Mouse (Mus musculus) midbrain, postnatal 0 days (tissue): Measurements from ENCODE around the gene Zfand5. TPM values are rescaled to one million over a fixed set of nuclear protein-coding genes. Genes with fewer than 3 reads are reported as not detected.

Experiments
- ATAC-seq: fragments of 200-750 bp; cut with Nextera tagmentation; 2 replicates; pipeline ENCODE4 v1.8.0; 2017; ENCODE audit warnings: moderate number of reproducible peaks, mild to moderate bottlenecking, moderate TSS enrichment, moderate library complexity; ENCODE audit not compliant: low FRiP score
- DNase-seq: peaks from one replicate; pipeline ENCODE4 v3.0.0-alpha.2; 2015; ENCODE audit warnings: low spot score
- H3K27ac ChIP-seq: fragments of 300-500 bp; sonication (generic); 2 replicates; pipeline ENCODE4 v1.5.1; 2014; ENCODE audit warnings: low read depth, mild to moderate bottlenecking, low read length, mixed read lengths
- H3K27me3 ChIP-seq: fragments of 300-500 bp; sonication (generic); 2 replicates; pipeline ENCODE4 v1.6.1; 2014; ENCODE audit warnings: low read length, control low read depth, mixed read lengths; ENCODE audit not compliant: insufficient read depth
- H3K36me3 ChIP-seq: fragments of 300-500 bp; sonication (generic); 2 replicates; pipeline ENCODE4 v1.6.1; 2014; ENCODE audit warnings: low read length, control low read depth, mixed read lengths; ENCODE audit not compliant: insufficient read depth
- H3K4me1 ChIP-seq: fragments of 300-500 bp; sonication (generic); 2 replicates; pipeline ENCODE4 v1.6.1; 2014; ENCODE audit warnings: mild to moderate bottlenecking, control low read depth, antibody characterized with exemption, low read length, mixed read lengths; ENCODE audit not compliant: insufficient read depth
- H3K4me2 ChIP-seq: fragments of 300-500 bp; sonication (generic); 2 replicates; pipeline ENCODE4 v1.6.1; 2014; ENCODE audit warnings: low read depth, mild to moderate bottlenecking, low read length, mixed read lengths; ENCODE audit not compliant: poor library complexity, severe bottlenecking
- H3K4me3 ChIP-seq: fragments of 300-500 bp; sonication (generic); 2 replicates; pipeline ENCODE4 v1.5.1; 2014; ENCODE audit warnings: low read depth, mild to moderate bottlenecking, low read length, moderate library complexity
- H3K9ac ChIP-seq: fragments of 300-500 bp; sonication (generic); replicated peaks from 2 replicates; pipeline ENCODE4 v1.6.1; 2014; ENCODE audit warnings: mild to moderate bottlenecking, low read length, moderate library complexity, mixed read lengths; ENCODE audit not compliant: poor library complexity, severe bottlenecking
- H3K9me3 ChIP-seq: fragments of 300-500 bp; sonication (generic); 2 replicates; pipeline ENCODE4 v1.6.1; 2016; ENCODE audit warnings: low read length, control low read depth
- CTCF ChIP-seq: IDR thresholded peaks from 2 replicates; pipeline ENCODE4 v1.5.1; 2016; ENCODE audit warnings: antibody characterized with exemption, mild to moderate bottlenecking
- WGBS: fragments of 180-500 bp; shearing (Covaris S2); extraction: QIAGEN DNeasy Blood & Tissue Kit; methylation state at CpG from one replicate; pipeline ENCODE4 v1.1.7; 2014; 5-methylcytosine and 5-hydroxymethylcytosine counted together
- polyA plus RNA-seq: library from polyadenylated mRNA; unstranded; fragments of >200 nt; fragmentation: Nextera tagmentation; extraction: Ambion mirVana; gene quantifications from 2 replicates; pipeline ENCODE4 v1.2.1, GENCODE M21; 2015
- total RNA-seq: library from RNA; depleted of rRNA; stranded (reverse); fragments of >200 nt; gene quantifications from 2 replicates; pipeline ENCODE4 v1.2.3, GENCODE M21; 2014; rRNA removed

The Zfand5 gene
- total and polyA plus RNA-seq, 2 experiments from 2014 or later = 99.1 to 120 TPM

DNA sequence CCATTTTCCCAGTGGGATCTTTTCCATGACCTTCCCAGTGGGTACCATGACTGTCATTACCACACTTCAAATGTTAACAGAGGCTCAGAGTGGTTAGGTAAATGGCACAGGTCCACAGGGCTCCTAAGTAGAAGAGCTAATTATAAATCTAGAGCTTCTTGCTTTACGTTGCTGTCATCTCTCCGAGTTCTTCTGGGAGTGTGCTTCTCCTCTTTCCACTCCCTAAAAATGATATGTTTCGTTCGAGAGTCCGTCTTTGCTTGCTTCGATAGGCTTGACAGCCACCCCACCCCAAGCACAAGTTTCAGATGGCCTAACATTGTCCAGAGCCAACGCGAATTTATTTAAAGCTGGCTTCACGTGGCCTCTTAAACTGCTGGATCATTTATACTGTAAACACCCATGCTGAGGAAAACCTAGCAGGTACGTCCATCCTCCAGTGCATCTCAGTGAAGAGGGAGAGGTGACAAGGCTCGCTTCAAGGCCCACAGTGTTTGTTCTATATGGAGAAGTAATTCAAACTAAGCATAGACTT, 59.6 kb downstream of the Zfand5 start:
- no peak for DNase-seq
- H3K4me1 ChIP-seq = no peaks in the 10 kb centered on the region
- no peak overlapping the region for H3K9ac ChIP-seq
- 91% methylated on average over 11 of the region's 11 CpGs for WGBS
- H3K27me3 ChIP-seq = no peaks in the 10 kb centered on the region
- H3K36me3 ChIP-seq = no peaks in the 10 kb centered on the region
- 0 out of 2 replicates have a peak, but pooled peaks cover 2% of the 10 kb centered on the region for H3K9me3 ChIP-seq
- H3K4me3 ChIP-seq = no peak overlapping the region
- H3K27ac ChIP-seq = no peak overlapping the region
- no peak overlapping the region for H3K4me2 ChIP-seq
- ATAC-seq = no peak
- TF ChIP-seq CTCF = no peak

Other genes starting within 250 kb of the Zfand5 start
- 5.8 and 6.9 TPM in 2 replicates for gene Gda, start 201.2 kb downstream of the Zfand5 start, total RNA-seq
- 1.5 and 2.4 TPM in 2 replicates for gene Gda, start 201.2 kb downstream of the Zfand5 start, polyA plus RNA-seq